Comparison of ENCODE assay signal across 14 mouse cellular contexts in the genomic region with DNA sequence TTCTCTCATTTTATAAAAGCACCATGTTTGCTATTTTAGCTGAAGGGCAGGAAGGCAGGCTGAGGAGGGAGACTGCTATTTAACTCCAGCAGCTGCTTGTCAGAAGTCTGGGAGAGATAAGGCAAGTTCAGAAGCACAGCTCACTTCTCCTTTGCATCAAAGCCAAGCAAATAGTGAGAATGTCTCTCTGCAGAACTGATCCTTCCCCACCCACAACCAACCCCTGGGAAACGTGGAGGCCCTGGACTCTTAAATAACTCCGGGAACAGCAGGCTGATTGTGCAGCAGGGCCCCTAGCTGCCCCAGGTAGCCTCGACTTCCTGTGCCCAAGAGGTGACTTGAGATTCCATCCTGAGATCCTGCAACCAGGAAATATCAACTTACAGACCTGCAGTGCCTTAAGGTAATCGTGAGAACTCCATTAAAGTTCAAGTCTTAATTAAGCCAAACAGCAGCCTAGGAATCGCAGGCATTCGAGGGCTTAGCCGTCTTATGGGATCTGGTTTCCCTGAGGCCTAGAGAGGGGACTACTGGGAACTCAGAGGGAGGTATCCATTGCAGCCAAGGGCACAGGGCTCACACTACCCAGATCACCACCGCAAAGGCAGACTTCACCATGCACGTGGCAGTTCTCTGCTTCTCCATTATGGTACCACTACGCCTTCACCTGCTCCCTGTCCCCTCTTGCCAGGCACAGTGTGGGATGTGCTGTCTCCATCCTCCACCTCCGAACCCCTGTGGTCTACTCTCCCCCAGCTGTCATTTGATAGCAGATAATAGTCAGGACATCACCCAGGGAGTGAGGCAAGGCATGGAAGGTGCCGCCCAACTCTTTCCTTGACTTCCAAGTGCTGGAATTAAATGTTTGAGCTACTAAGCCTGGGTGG. TPM values are rescaled to one million over a fixed set of nuclear protein-coding genes. Genes with fewer than 3 reads are reported as not detected.
DNase-seq lines count a peak whose midpoint lies in the region; ATAC-seq lines count a peak whose summit lies in the region.
"Had no signal": no experiment of that assay in that cellular context is flagged by ENCODE, and none has a peak within 500 bp of the region (broad histone marks: within the 10 kb centered on the region; RNA-seq: fewer than 3 reads in every experiment).

No protein-coding gene starts in this region.

- H3K4me2 ChIP-seq in heart, embryonic 13.5 days = no peak overlapping the region
- no peak overlapping the region for H3K4me2 ChIP-seq in lung, embryonic 16.5 days (ENCODE audit: low read depth, low read length)
- H3K4me2 ChIP-seq in embryonic facial prominence, embryonic 14.5 days (ENCODE audit: low read depth, low read length) = no peak overlapping the region
- no peak overlapping the region for H3K4me2 ChIP-seq in limb, embryonic 15.5 days
- H3K4me2 ChIP-seq: midbrain, embryonic 12.5 days had no signal

- no peaks in the 10 kb centered on the region for H3K27me3 ChIP-seq in heart, embryonic 13.5 days (replicated peaks)
- no peaks in the 10 kb centered on the region for H3K27me3 ChIP-seq in lung, embryonic 16.5 days (ENCODE audit: control insufficient read depth, insufficient read depth, low read depth, low read length)
- no peaks in the 10 kb centered on the region for H3K27me3 ChIP-seq in embryonic facial prominence, embryonic 14.5 days (replicated peaks; ENCODE audit: control insufficient read depth, insufficient read depth, low read length)
- H3K27me3 ChIP-seq in limb, embryonic 15.5 days = no peaks in the 10 kb centered on the region
- H3K27me3 ChIP-seq: midbrain, embryonic 12.5 days had no signal

- 40% methylated on average over 12 of the region's 12 CpGs for WGBS in heart, embryonic 13.5 days
- 41% methylated on average over 12 of the region's 12 CpGs for WGBS in lung, embryonic 16.5 days
- 31% methylated on average over 12 of the region's 12 CpGs for WGBS in embryonic facial prominence, embryonic 14.5 days
- WGBS in limb, embryonic 15.5 days = 32% methylated on average over 12 of the region's 12 CpGs

- H3K27ac ChIP-seq in heart, embryonic 13.5 days (replicated peaks) = 0 out of 2 replicates have a peak overlapping the region, but pooled peaks have one; percentile 5
- peak overlapping the region; percentile 60 for H3K27ac ChIP-seq in lung, embryonic 16.5 days (ENCODE audit: low read length)
- H3K27ac ChIP-seq in embryonic facial prominence, embryonic 14.5 days (replicated peaks; ENCODE audit: low read depth, low read length) = peak overlapping the region; percentile 21
- H3K27ac ChIP-seq in limb, embryonic 15.5 days = peak overlapping the region; percentile 40; the same call in 1 of the 2 replicates
- H3K27ac ChIP-seq: midbrain, embryonic 12.5 days had no signal

- ATAC-seq in heart, embryonic 13.5 days (ENCODE audit: extremely low read depth, insufficient number of reproducible peaks, low FRiP score, low TSS enrichment) = no peak
- peak; percentile 61; the same call in 1 of the 2 replicates for ATAC-seq in lung, embryonic 16.5 days (ENCODE audit: low read depth)
- ATAC-seq in embryonic facial prominence, embryonic 14.5 days (ENCODE audit: low read depth) = peak; percentile 89; the same call in 1 of the 2 replicates
- no peak for ATAC-seq in limb, embryonic 15.5 days (ENCODE audit: insufficient number of reproducible peaks, low FRiP score, low TSS enrichment, low read depth)

- no peak for DNase-seq in heart, postnatal 36 days
- DNase-seq in lung, postnatal 4 days = no peak
- peak; percentile 68 for DNase-seq in embryonic facial prominence, embryonic 14.5 days (ENCODE audit: low spot score)
- DNase-seq in liver = no peak
- DNase-seq in spleen, postnatal 14 days (ENCODE audit: low spot score in 2 of 2) = no peak
- DNase-seq: layer of hippocampus, postnatal 36 days; lung, postnatal 14 days; retina, postnatal 1 day; thymus, postnatal 14 days had no signal

- H3K36me3 ChIP-seq in heart, embryonic 13.5 days = no peaks in the 10 kb centered on the region
- H3K36me3 ChIP-seq in lung, embryonic 16.5 days (ENCODE audit: control insufficient read depth, insufficient read depth, low read length) = no peaks in the 10 kb centered on the region
- no peaks in the 10 kb centered on the region for H3K36me3 ChIP-seq in embryonic facial prominence, embryonic 14.5 days (ENCODE audit: control insufficient read depth, insufficient read depth, low read length)
- no peaks in the 10 kb centered on the region for H3K36me3 ChIP-seq in limb, embryonic 15.5 days
- H3K36me3 ChIP-seq: midbrain, embryonic 12.5 days had no signal

- H3K4me3 ChIP-seq in heart, embryonic 13.5 days = no peak overlapping the region
- H3K4me3 ChIP-seq in lung, embryonic 16.5 days (ENCODE audit: low read length) = no peak overlapping the region
- H3K4me3 ChIP-seq in embryonic facial prominence, embryonic 14.5 days (ENCODE audit: low read depth, low read length) = no peak overlapping the region
- H3K4me3 ChIP-seq in limb, embryonic 15.5 days = no peak overlapping the region
- H3K4me3 ChIP-seq: midbrain, embryonic 12.5 days; myocyte had no signal

- intact Hi-C loops in heart, postnatal 36 days (cut with DNase I) = no loop called here

- peaks cover 25% of the 10 kb centered on the region for H3K4me1 ChIP-seq in heart, embryonic 13.5 days
- peaks cover 2% of the 10 kb centered on the region; the same call in 1 of the 2 replicates for H3K4me1 ChIP-seq in lung, embryonic 16.5 days (replicated peaks; ENCODE audit: control insufficient read depth, insufficient read depth, low read length)
- H3K4me1 ChIP-seq in embryonic facial prominence, embryonic 14.5 days (ENCODE audit: control insufficient read depth, insufficient read depth, low read length) = peaks cover 9% of the 10 kb centered on the region
- H3K4me1 ChIP-seq in limb, embryonic 15.5 days = peaks cover 5% of the 10 kb centered on the region; the same call in 1 of the 2 replicates
- H3K4me1 ChIP-seq: midbrain, embryonic 12.5 days had no signal

- H3K9me3 ChIP-seq in heart, embryonic 13.5 days = no peaks in the 10 kb centered on the region
- no peaks in the 10 kb centered on the region for H3K9me3 ChIP-seq in lung, embryonic 16.5 days (ENCODE audit: control insufficient read depth, low read length)
- H3K9me3 ChIP-seq in embryonic facial prominence, embryonic 14.5 days (ENCODE audit: control insufficient read depth, low read length) = no peaks in the 10 kb centered on the region
- H3K9me3 ChIP-seq in limb, embryonic 15.5 days = no peaks in the 10 kb centered on the region
- H3K9me3 ChIP-seq: midbrain, embryonic 12.5 days had no signal

- H3K9ac ChIP-seq in heart, embryonic 13.5 days = no peak overlapping the region
- H3K9ac ChIP-seq in lung, embryonic 16.5 days (ENCODE audit: low read length) = no peak overlapping the region
- H3K9ac ChIP-seq in embryonic facial prominence, embryonic 14.5 days (ENCODE audit: low read depth, low read length) = no peak overlapping the region
- no peak overlapping the region for H3K9ac ChIP-seq in limb, embryonic 15.5 days
- H3K9ac ChIP-seq: midbrain, embryonic 12.5 days had no signal

RNA-seq across cellular contexts. Expression of gene Ccnd1, which starts 19.0 kb away (rescaled TPM):
- polyA plus RNA-seq in heart, embryonic 13.5 days (2015; fragmentation: Nextera tagmentation; extraction: Ambion mirVana) = 52.6 and 67.5 TPM in 2 replicates
- total RNA-seq in heart, postnatal 36 days (2021) = 10 to 100 TPM; 30.6 to 35.2 TPM
- 92.5 and 122 TPM in 2 replicates for polyA plus RNA-seq in lung, embryonic 16.5 days (2015; fragmentation: Nextera tagmentation; extraction: Ambion mirVana)
- polyA plus RNA-seq in embryonic facial prominence, embryonic 14.5 days (2014; fragmentation: Nextera tagmentation; extraction: Ambion mirVana) = 137 and 146 TPM in 2 replicates
- polyA plus RNA-seq in limb, embryonic 15.5 days (2015; fragmentation: Nextera tagmentation; extraction: Ambion mirVana) = 129 TPM in 2 replicates

RNA-seq across cellular contexts. Expression of gene LTO1, which starts 43.9 kb away (rescaled TPM):
- polyA plus RNA-seq in heart, embryonic 13.5 days (2015; fragmentation: Nextera tagmentation; extraction: Ambion mirVana) = 19.7 and 21.3 TPM in 2 replicates
- 10 to 100 TPM; 13.8 to 15.4 TPM for total RNA-seq in heart, postnatal 36 days (2021)
- 28.2 and 29.1 TPM in 2 replicates for polyA plus RNA-seq in lung, embryonic 16.5 days (2015; fragmentation: Nextera tagmentation; extraction: Ambion mirVana)
- polyA plus RNA-seq in embryonic facial prominence, embryonic 14.5 days (2014; fragmentation: Nextera tagmentation; extraction: Ambion mirVana) = 19.3 and 21.0 TPM in 2 replicates
- 27.9 and 28.1 TPM in 2 replicates for polyA plus RNA-seq in limb, embryonic 15.5 days (2015; fragmentation: Nextera tagmentation; extraction: Ambion mirVana)

Comparison
In these comparisons a context has a peak if more than half of its experiments do, and no peak if none do; other contexts are left out.
1. ATAC-seq: peak in lung, embryonic 16.5 days (single experiment) and embryonic facial prominence, embryonic 14.5 days (single experiment); none in heart, embryonic 13.5 days (single experiment) and limb, embryonic 15.5 days (single experiment).
2. H3K27ac ChIP-seq: peak in every context shown above with its lines; median percentile 60 in lung, embryonic 16.5 days; 40 in limb, embryonic 15.5 days; 21 in embryonic facial prominence, embryonic 14.5 days; 5 in heart, embryonic 13.5 days.